Mouse (Mus musculus) T-helper 17 cell (primary cell): ENCODE measurements around the gene S100a10.

Source experiments
- in situ Hi-C, 2 experiments: fragments of 300-600 bp; cut with MboI, MseI; formaldehyde crosslinking; loops; 1 replicate in 1 of 2; 2 replicates in 1 of 2; pipeline ENCODE4 v1.15.1; 2025; ENCODE audit warnings: high pct_unique_total_duplicates in 2 of 2

The S100a10 gene

GRCm38 (mm10) chr3:93572058-93572791 is 17.3 kb downstream of the S100a10 start:
- in situ Hi-C loops: loop anchor here (25.0 kb wide), 2 partner anchors 1265 to 1365 kb away; partner anchors contain the start of genes Pogz (in 1 of the 2) and Selenbp1 (in 1 of the 2)

GRCm38 (mm10) chr3:93579317-93580038 is 24.6 kb downstream of the S100a10 start:
- in situ Hi-C loops: no loop called here

GRCm38 (mm10) chr3:93580039-93580403 is 25.1 kb downstream of the S100a10 start:
- in situ Hi-C loops: no loop called here

GRCm38 (mm10) chr3:93580946-93581345 is 26.1 kb downstream of the S100a10 start:
- in situ Hi-C loops: no loop called here

- in situ Hi-C loops: no loop called here
Measured at GRCm38 (mm10) chr3:93581687-93582086, 26.8 kb downstream of the S100a10 start.

GRCm38 (mm10) chr3:93583056-93583455 is 28.2 kb downstream of the S100a10 start:
- in situ Hi-C loops: no loop called here

- in situ Hi-C loops: no loop called here
Measured at GRCm38 (mm10) chr3:93589629-93590028, 34.7 kb downstream of the S100a10 start.

GRCm38 (mm10) chr3:93590256-93590655 is 35.4 kb downstream of the S100a10 start:
- in situ Hi-C loops: no loop called here

- in situ Hi-C loops: no loop called here
Measured at GRCm38 (mm10) chr3:93592100-93592499, 37.2 kb downstream of the S100a10 start.

GRCm38 (mm10) chr3:93592976-93593375 is 38.1 kb downstream of the S100a10 start:
- in situ Hi-C loops: no loop called here

- in situ Hi-C loops: no loop called here
Measured at GRCm38 (mm10) chr3:93593512-93593911, 38.6 kb downstream of the S100a10 start.

- in situ Hi-C loops: no loop called here
Measured at GRCm38 (mm10) chr3:93596632-93597031, 41.8 kb downstream of the S100a10 start.

- in situ Hi-C loops: no loop called here
Measured at GRCm38 (mm10) chr3:93597221-93597913, 42.5 kb downstream of the S100a10 start.

GRCm38 (mm10) chr3:93597970-93598369 is 43.1 kb downstream of the S100a10 start:
- in situ Hi-C loops: no loop called here

- in situ Hi-C loops: loop anchor here (5.0 to 10.0 kb wide), 4 partner anchors 48 to 235 kb away; no protein-coding TSS in a partner anchor
Measured at GRCm38 (mm10) chr3:93600206-93600605, 45.3 kb downstream of the S100a10 start.

GRCm38 (mm10) chr3:93601903-93602302 is 47.0 kb downstream of the S100a10 start:
- in situ Hi-C loops: loop anchor here (5.0 to 10.0 kb wide), 4 partner anchors 50 to 237 kb away; no protein-coding TSS in a partner anchor

GRCm38 (mm10) chr3:93608970-93609369 is 54.1 kb downstream of the S100a10 start:
- in situ Hi-C loops: loop anchor here (5.0 to 10.0 kb wide), 2 partner anchors 244 to 247 kb away; no protein-coding TSS in a partner anchor
